Mouse (Mus musculus) embryonic facial prominence, embryonic 11.5 days (tissue): ENCODE results near the gene Slpi. TPM values are rescaled to one million over a fixed set of nuclear protein-coding genes. Genes with fewer than 3 reads are reported as not detected.

Experiments used
- ATAC-seq: fragments of 200-750 bp; cut with Nextera tagmentation; replicated peaks from 2 replicates; pipeline ENCODE4 v1.8.0; 2017; ENCODE audit warnings: low read depth; ENCODE audit not compliant: insufficient number of reproducible peaks, low FRiP score, low TSS enrichment
- DNase-seq: peaks from one replicate; pipeline ENCODE4 v3.0.0-alpha.2; 2015; ENCODE audit warnings: low spot score
- H3K27ac ChIP-seq: fragments of 300-500 bp; sonication (generic); replicated peaks from 2 replicates; pipeline ENCODE4 v1.5.1; 2014; ENCODE audit warnings: mild to moderate bottlenecking, low read depth, low read length, control low read depth
- H3K27me3 ChIP-seq: fragments of 300-500 bp; sonication (generic); 2 replicates; pipeline ENCODE4 v1.6.1; 2014; ENCODE audit warnings: mild to moderate bottlenecking, low read length, moderate library complexity, mixed read lengths; ENCODE audit not compliant: control insufficient read depth, insufficient read depth
- H3K36me3 ChIP-seq: fragments of 300-500 bp; sonication (generic); replicated peaks from 2 replicates; pipeline ENCODE4 v1.6.1; 2014; ENCODE audit warnings: low read depth, mild to moderate bottlenecking, low read length, moderate library complexity, mixed read lengths; ENCODE audit not compliant: control insufficient read depth, insufficient read depth
- H3K4me1 ChIP-seq: fragments of 300-500 bp; sonication (generic); 2 replicates; pipeline ENCODE4 v1.6.1; 2014; ENCODE audit warnings: low read length, mixed read lengths; ENCODE audit not compliant: control insufficient read depth, insufficient read depth
- H3K4me2 ChIP-seq: fragments of 300-500 bp; sonication (generic); 2 replicates; pipeline ENCODE4 v1.6.1; 2014; ENCODE audit warnings: low read depth, mild to moderate bottlenecking, control low read depth, low read length, moderate library complexity
- H3K4me3 ChIP-seq: fragments of 300-500 bp; sonication (generic); 2 replicates; pipeline ENCODE4 v1.5.1; 2014; ENCODE audit warnings: low read depth, low read length, control low read depth
- H3K9ac ChIP-seq: fragments of 300-500 bp; sonication (generic); replicated peaks from 2 replicates; pipeline ENCODE4 v1.6.1; 2014; ENCODE audit warnings: mild to moderate bottlenecking, control low read depth, low read length
- H3K9me3 ChIP-seq: fragments of 300-500 bp; sonication (generic); replicated peaks from 2 replicates; pipeline ENCODE4 v1.6.1; 2016; ENCODE audit warnings: mild to moderate bottlenecking, low read length, inconsistent platforms, mixed read lengths; ENCODE audit not compliant: control insufficient read depth
- WGBS: fragments of 180-500 bp; shearing (Covaris S2); extraction: QIAGEN DNeasy Blood & Tissue Kit; methylation state at CpG from one replicate; pipeline ENCODE4 v1.1.7; 2014; 5-methylcytosine and 5-hydroxymethylcytosine counted together
- polyA plus RNA-seq: library from polyadenylated mRNA; unstranded; fragments of >200 nt; fragmentation: Nextera tagmentation; extraction: Ambion mirVana; gene quantifications from 2 replicates; pipeline ENCODE4 v1.2.1, GENCODE M21; 2014

Gene Slpi
- polyA plus RNA-seq, 1 experiment from 2014 or later, result 0.32 TPM

- H3K4me3 ChIP-seq, result no peak overlapping the region
- WGBS, result 28% methylated on average over 12 of the region's 12 CpGs
- no peak overlapping the region for H3K27ac ChIP-seq
- H3K9me3 ChIP-seq, result no peaks in the 10 kb centered on the region
- no peaks in the 10 kb centered on the region for H3K27me3 ChIP-seq
- ATAC-seq (no peak), DNase-seq (no peak)
- no peak overlapping the region for H3K9ac ChIP-seq
- no peaks in the 10 kb centered on the region for H3K4me1 ChIP-seq
- no peak overlapping the region for H3K4me2 ChIP-seq
- no peaks in the 10 kb centered on the region for H3K36me3 ChIP-seq
These were observed 37.2 kb upstream of the Slpi start for GRCm38 (mm10) chr2:164426121-164426520.

- ATAC-seq (no peak), DNase-seq (no peak)
- no peak overlapping the region for H3K9ac ChIP-seq
- H3K36me3 ChIP-seq, result no peaks in the 10 kb centered on the region
- H3K4me2 ChIP-seq, result no peak overlapping the region
- H3K4me1 ChIP-seq, result no peaks in the 10 kb centered on the region
- 83% methylated on average over 5 of the region's 5 CpGs for WGBS
- H3K9me3 ChIP-seq, result no peaks in the 10 kb centered on the region
- H3K27ac ChIP-seq, result no peak overlapping the region
- no peak overlapping the region for H3K4me3 ChIP-seq
- no peaks in the 10 kb centered on the region for H3K27me3 ChIP-seq
These were observed 36.5 kb upstream of the Slpi start for GRCm38 (mm10) chr2:164425401-164425800.

GRCm38 (mm10) chr2:164424406-164424805, 35.5 kb upstream of the Slpi start:
- Histone ChIP-seq H3K27ac (no peak overlapping the region), H3K9me3 (no peaks in the 10 kb centered on the region), H3K36me3 (no peaks in the 10 kb centered on the region), H3K4me2 (no peak overlapping the region), H3K4me1 (no peaks in the 10 kb centered on the region), H3K27me3 (no peaks in the 10 kb centered on the region), H3K9ac (no peak overlapping the region), H3K4me3 (no peak overlapping the region)
- DNase-seq (no peak), ATAC-seq (no peak)
- 91% methylated on average over 8 of the region's 8 CpGs for WGBS

GRCm38 (mm10) chr2:164423464-164423863, 34.6 kb upstream of the Slpi start:
- no peaks in the 10 kb centered on the region for H3K36me3 ChIP-seq
- H3K9ac ChIP-seq, result no peak overlapping the region
- 83% methylated on average over 11 of the region's 11 CpGs for WGBS
- H3K4me3 ChIP-seq, result no peak overlapping the region
- ATAC-seq (no peak), DNase-seq (no peak)
- H3K27me3 ChIP-seq, result no peaks in the 10 kb centered on the region
- no peak overlapping the region for H3K27ac ChIP-seq
- H3K4me1 ChIP-seq, result no peaks in the 10 kb centered on the region
- H3K9me3 ChIP-seq, result no peaks in the 10 kb centered on the region
- H3K4me2 ChIP-seq, result no peak overlapping the region

GRCm38 (mm10) chr2:164422675-164423393, 33.9 kb upstream of the Slpi start:
- ATAC-seq (no peak), DNase-seq (no peak)
- Histone ChIP-seq H3K27ac (no peak overlapping the region), H3K4me2 (no peak overlapping the region), H3K27me3 (no peaks in the 10 kb centered on the region), H3K4me1 (no peaks in the 10 kb centered on the region), H3K9ac (no peak overlapping the region), H3K9me3 (no peaks in the 10 kb centered on the region), H3K36me3 (no peaks in the 10 kb centered on the region), H3K4me3 (no peak overlapping the region)
- WGBS, result 89% methylated on average over 15 of the region's 15 CpGs

GRCm38 (mm10) chr2:164421979-164422378, 33.1 kb upstream of the Slpi start:
- no peak overlapping the region for H3K27ac ChIP-seq
- H3K36me3 ChIP-seq, result no peaks in the 10 kb centered on the region
- DNase-seq, result no peak
- no peak overlapping the region for H3K4me2 ChIP-seq
- ATAC-seq, result no peak
- H3K4me3 ChIP-seq, result no peak overlapping the region
- no peak overlapping the region for H3K9ac ChIP-seq
- H3K9me3 ChIP-seq, result no peaks in the 10 kb centered on the region
- H3K4me1 ChIP-seq, result no peaks in the 10 kb centered on the region
- 75% methylated on average over 8 of the region's 8 CpGs for WGBS
- no peaks in the 10 kb centered on the region for H3K27me3 ChIP-seq

- H3K27me3 ChIP-seq, result no peaks in the 10 kb centered on the region
- WGBS, result 92% methylated on average over 7 of the region's 7 CpGs
- no peak overlapping the region for H3K4me2 ChIP-seq
- H3K27ac ChIP-seq, result no peak overlapping the region
- DNase-seq (no peak), ATAC-seq (no peak)
- no peak overlapping the region for H3K9ac ChIP-seq
- H3K9me3 ChIP-seq, result no peaks in the 10 kb centered on the region
- no peak overlapping the region for H3K4me3 ChIP-seq
- no peaks in the 10 kb centered on the region for H3K4me1 ChIP-seq
- H3K36me3 ChIP-seq, result no peaks in the 10 kb centered on the region
These were observed 32.4 kb upstream of the Slpi start for GRCm38 (mm10) chr2:164421306-164421705.

GRCm38 (mm10) chr2:164419489-164419888, 30.6 kb upstream of the Slpi start:
- no peak for ATAC-seq
- WGBS, result 7% methylated on average over 3 of the region's 3 CpGs
- no peak overlapping the region for H3K9ac ChIP-seq

More at GRCm38 (mm10) chr2:164419489-164419888, 30.6 kb upstream of the Slpi start:
- no peak overlapping the region for H3K27ac ChIP-seq
- no peak overlapping the region for H3K4me3 ChIP-seq
- H3K9me3 ChIP-seq, result no peaks in the 10 kb centered on the region
- H3K4me2 ChIP-seq, result no peak overlapping the region
- H3K27me3 ChIP-seq, result no peaks in the 10 kb centered on the region
- no peaks in the 10 kb centered on the region for H3K36me3 ChIP-seq
- DNase-seq, result no peak
- no peaks in the 10 kb centered on the region for H3K4me1 ChIP-seq
